Mouse (Mus musculus) neural tube, embryonic 11.5 days (tissue): ENCODE measurements around the gene Arhgap28. TPM values are rescaled to one million over a fixed set of nuclear protein-coding genes. Genes with fewer than 3 reads are reported as not detected.

ENCODE experiments used
- ATAC-seq: fragments of 200-750 bp; cut with Nextera tagmentation; 2 replicates; pipeline ENCODE4 v1.8.0; 2017; ENCODE audit warnings: moderate number of reproducible peaks, mild to moderate bottlenecking, moderate TSS enrichment, moderate library complexity; ENCODE audit not compliant: insufficient read depth, low FRiP score, low TSS enrichment
- DNase-seq: peaks from one replicate; pipeline ENCODE4 v3.0.0-alpha.2; 2015; ENCODE audit warnings: low spot score
- H3K27ac ChIP-seq: fragments of 300-500 bp; sonication (generic); 2 replicates; pipeline ENCODE4 v1.5.1; 2014; ENCODE audit warnings: low read depth, mild to moderate bottlenecking, low read length
- H3K27me3 ChIP-seq: fragments of 300-500 bp; sonication (generic); 2 replicates; pipeline ENCODE4 v1.6.1; 2014; ENCODE audit warnings: mild to moderate bottlenecking, low read length, mixed read lengths; ENCODE audit not compliant: control insufficient read depth, insufficient read depth
- H3K36me3 ChIP-seq: fragments of 300-500 bp; sonication (generic); 2 replicates; pipeline ENCODE4 v1.6.1; 2014; ENCODE audit warnings: mild to moderate bottlenecking, low read length, moderate library complexity, mixed read lengths; ENCODE audit not compliant: control insufficient read depth, insufficient read depth
- H3K4me1 ChIP-seq: fragments of 300-500 bp; sonication (generic); 2 replicates; pipeline ENCODE4 v1.6.1; 2014; ENCODE audit warnings: low read length, mixed read lengths; ENCODE audit not compliant: control insufficient read depth, insufficient read depth
- H3K4me2 ChIP-seq: fragments of 300-500 bp; sonication (generic); 2 replicates; pipeline ENCODE4 v1.6.1; 2014; ENCODE audit warnings: low read depth, mild to moderate bottlenecking, moderate library complexity
- H3K4me3 ChIP-seq: fragments of 300-500 bp; sonication (generic); 2 replicates; pipeline ENCODE4 v1.5.1; 2014; ENCODE audit warnings: low read depth, low read length
- H3K9ac ChIP-seq: fragments of 300-500 bp; sonication (generic); 2 replicates; pipeline ENCODE4 v1.6.1; 2014; ENCODE audit warnings: mild to moderate bottlenecking, low read length
- H3K9me3 ChIP-seq: fragments of 300-500 bp; sonication (generic); 2 replicates; pipeline ENCODE4 v1.6.1; 2016; ENCODE audit warnings: low read length; ENCODE audit not compliant: control insufficient read depth
- WGBS: fragments of 180-500 bp; shearing (Covaris S2); extraction: QIAGEN DNeasy Blood & Tissue Kit; methylation state at CpG from one replicate; pipeline ENCODE4 v1.1.7; 2014; 5-methylcytosine and 5-hydroxymethylcytosine counted together
- polyA plus RNA-seq: library from polyadenylated mRNA; unstranded; fragments of >200 nt; fragmentation: Nextera tagmentation; extraction: Ambion mirVana; gene quantifications from 2 replicates; pipeline ENCODE4 v1.2.1, GENCODE M21; 2014

The Arhgap28 gene
- polyA plus RNA-seq, 1 experiment from 2014 or later = 47.9 TPM

DNA sequence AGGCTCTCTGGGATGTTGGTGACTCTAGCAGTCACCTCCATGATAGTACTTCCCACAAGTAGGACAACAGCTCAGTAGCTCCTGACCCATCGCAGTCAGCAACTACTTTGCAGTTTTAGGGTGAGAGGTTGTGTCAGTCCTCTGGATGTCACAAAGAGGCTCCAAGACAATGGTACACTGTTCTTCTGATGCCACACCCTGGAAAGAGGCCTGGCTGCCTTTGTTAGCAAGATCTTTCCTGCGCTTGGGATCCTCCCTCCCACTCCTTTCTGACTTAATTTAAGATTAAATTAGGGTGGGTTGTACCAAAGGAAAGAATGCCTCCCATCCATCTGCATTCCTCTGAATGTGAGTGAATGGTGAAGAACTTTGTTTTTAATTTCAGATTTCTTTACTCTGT lies 87.0 kb downstream of the Arhgap28 start:
- H3K4me2 ChIP-seq = no peak overlapping the region
- H3K4me3 ChIP-seq = no peak overlapping the region
- H3K4me1 ChIP-seq = peaks cover 4% of the 10 kb centered on the region; the same call in 1 of the 2 replicates
- H3K27ac ChIP-seq = no peak overlapping the region
- H3K9ac ChIP-seq = no peak overlapping the region
- H3K36me3 ChIP-seq = no peaks in the 10 kb centered on the region
- WGBS = 69% methylated on average over 2 of the region's 2 CpGs
- DNase-seq (no peak), ATAC-seq (no peak)
- no peaks in the 10 kb centered on the region for H3K27me3 ChIP-seq
- H3K9me3 ChIP-seq = no peaks in the 10 kb centered on the region

- no peak overlapping the region for H3K27ac ChIP-seq
- peak; percentile 53 for DNase-seq
- H3K9ac ChIP-seq = no peak overlapping the region
- no peaks in the 10 kb centered on the region for H3K9me3 ChIP-seq
- no peaks in the 10 kb centered on the region for H3K36me3 ChIP-seq
- 56% methylated on average over 12 of the region's 12 CpGs for WGBS
- peaks cover 4% of the 10 kb centered on the region; the same call in 1 of the 2 replicates for H3K4me1 ChIP-seq
- no peak overlapping the region for H3K4me2 ChIP-seq
- H3K4me3 ChIP-seq = no peak overlapping the region
- ATAC-seq = no peak; the same call in 1 of the 2 replicates
- H3K27me3 ChIP-seq = no peaks in the 10 kb centered on the region
Observed at GRCm38 (mm10) chr17:67912640-67913039, 91.3 kb downstream of the Arhgap28 start.

DNA sequence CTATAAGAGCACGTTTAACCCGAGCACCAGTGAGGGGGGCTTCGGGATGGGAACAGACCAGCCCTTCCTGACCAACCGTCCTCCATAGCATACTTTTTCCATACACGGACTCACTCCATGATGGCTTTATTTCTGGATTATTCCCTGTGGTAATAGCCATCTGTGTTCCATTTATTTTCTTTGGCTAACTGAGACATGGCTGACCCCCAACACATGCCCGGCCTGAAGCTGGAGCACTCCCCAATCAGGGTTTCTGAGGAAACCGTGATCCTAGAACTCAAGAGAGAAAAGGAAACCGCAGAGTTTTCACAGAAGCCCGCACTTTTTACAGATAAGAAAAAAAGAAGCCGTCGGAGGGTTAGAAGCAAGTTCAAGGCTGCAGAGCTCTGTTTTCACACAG lies 91.9 kb downstream of the Arhgap28 start:
- no peak overlapping the region for H3K4me3 ChIP-seq
- whole genome bisulfite sequencing = 74% methylated on average over 11 of the region's 11 CpGs
- H3K4me2 ChIP-seq = no peak overlapping the region
- no peak overlapping the region for H3K9ac ChIP-seq
- ATAC-seq = no peak
- H3K27me3 ChIP-seq = no peaks in the 10 kb centered on the region
- H3K4me1 ChIP-seq = peaks cover 6% of the 10 kb centered on the region; the same call in 1 of the 2 replicates
- H3K9me3 ChIP-seq = no peaks in the 10 kb centered on the region
- no peak overlapping the region for H3K27ac ChIP-seq
- H3K36me3 ChIP-seq = no peaks in the 10 kb centered on the region
- no peak for DNase-seq

DNA sequence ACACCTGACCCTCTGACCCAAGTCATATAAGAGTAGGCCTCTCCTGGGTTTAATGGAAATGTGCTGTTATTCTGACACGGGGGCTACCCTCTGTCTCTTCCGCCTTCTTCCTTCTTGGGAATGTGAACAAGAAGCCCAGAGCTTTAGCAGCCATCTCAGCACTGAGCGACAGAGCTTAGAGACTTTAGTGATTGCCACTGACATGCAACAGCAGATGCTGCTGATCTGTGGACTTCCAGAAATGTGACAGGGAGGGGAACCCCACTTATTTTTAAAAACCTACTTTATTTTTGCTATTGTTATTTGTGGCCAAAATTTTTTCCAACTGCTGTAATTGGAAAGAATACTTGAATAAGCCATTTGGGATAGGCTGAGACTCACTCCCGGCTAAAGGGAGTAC lies 95.4 kb downstream of the Arhgap28 start:
- Histone ChIP-seq H3K36me3 (no peaks in the 10 kb centered on the region), H3K27ac (no peak overlapping the region), H3K9ac (no peak overlapping the region), H3K4me2 (no peak overlapping the region), H3K27me3 (no peaks in the 10 kb centered on the region), H3K9me3 (no peaks in the 10 kb centered on the region), H3K4me3 (no peak overlapping the region), H3K4me1 (peaks cover 2% of the 10 kb centered on the region; the same call in 1 of the 2 replicates)
- ATAC-seq (no peak), DNase-seq (no peak)
- WGBS = 80% methylated on average over 4 of the region's 4 CpGs

DNA sequence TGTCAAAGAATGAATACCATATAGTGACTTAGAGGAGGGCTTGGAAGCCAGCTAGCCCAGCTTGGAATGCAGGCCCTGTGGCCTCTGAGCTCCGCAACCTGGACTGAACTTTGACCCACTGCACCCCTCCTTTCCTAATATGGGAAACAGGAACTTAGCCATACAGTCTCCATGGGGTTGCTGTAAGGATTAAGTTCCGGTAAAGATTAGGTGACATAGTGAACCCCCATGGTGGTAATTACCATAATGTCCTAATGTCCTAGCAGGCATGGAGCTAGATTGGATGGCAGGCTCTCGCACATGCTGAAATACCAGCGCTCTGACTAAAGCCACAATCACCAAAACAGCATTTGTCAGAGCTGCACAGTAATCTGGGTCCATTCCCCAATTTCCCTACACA lies 95.8 kb downstream of the Arhgap28 start:
- no peak for DNase-seq
- no peak overlapping the region for H3K4me3 ChIP-seq
- H3K27me3 ChIP-seq = no peaks in the 10 kb centered on the region
- H3K4me2 ChIP-seq = no peak overlapping the region
- H3K4me1 ChIP-seq = peaks cover 2% of the 10 kb centered on the region; the same call in 1 of the 2 replicates
- H3K9me3 ChIP-seq = no peaks in the 10 kb centered on the region
- H3K9ac ChIP-seq = no peak overlapping the region
- WGBS = 78% methylated on average over 4 of the region's 4 CpGs
- ATAC-seq = no peak
- H3K36me3 ChIP-seq = no peaks in the 10 kb centered on the region
- no peak overlapping the region for H3K27ac ChIP-seq

DNA sequence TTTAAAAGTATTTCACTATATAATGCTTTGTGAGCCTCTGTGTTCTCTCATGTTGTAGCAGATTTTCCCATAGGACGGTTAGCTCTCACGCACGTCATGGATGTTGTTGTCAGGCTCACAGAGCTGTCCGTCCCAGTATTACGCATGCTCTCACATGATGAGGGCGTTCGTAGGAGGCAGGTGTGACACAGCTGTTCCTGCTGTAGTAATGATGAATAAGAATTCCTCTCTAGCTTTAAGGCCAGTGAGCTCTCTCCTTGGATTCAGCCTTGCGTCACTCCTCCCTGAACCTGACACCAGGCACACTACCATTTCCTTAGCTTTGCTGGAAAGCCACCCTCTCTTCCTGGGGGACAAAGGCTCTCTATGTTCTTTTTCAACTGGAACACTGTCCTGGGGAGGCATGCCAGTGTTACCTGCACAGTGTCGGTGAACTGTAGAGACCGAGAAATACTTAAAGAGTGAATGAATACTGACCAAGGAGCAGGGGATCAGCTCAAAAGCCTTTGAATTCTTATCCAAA lies 96.3 kb downstream of the Arhgap28 start:
- no peak overlapping the region for H3K9ac ChIP-seq
- H3K4me3 ChIP-seq = no peak overlapping the region
- no peaks in the 10 kb centered on the region for H3K9me3 ChIP-seq
- no peak for DNase-seq
- no peak for ATAC-seq
- no peaks in the 10 kb centered on the region for H3K27me3 ChIP-seq
- 87% methylated on average over 10 of the region's 10 CpGs for WGBS
- H3K27ac ChIP-seq = no peak overlapping the region
- no peak overlapping the region for H3K4me2 ChIP-seq
- H3K4me1 ChIP-seq = peaks cover 2% of the 10 kb centered on the region; the same call in 1 of the 2 replicates
- H3K36me3 ChIP-seq = no peaks in the 10 kb centered on the region

DNA sequence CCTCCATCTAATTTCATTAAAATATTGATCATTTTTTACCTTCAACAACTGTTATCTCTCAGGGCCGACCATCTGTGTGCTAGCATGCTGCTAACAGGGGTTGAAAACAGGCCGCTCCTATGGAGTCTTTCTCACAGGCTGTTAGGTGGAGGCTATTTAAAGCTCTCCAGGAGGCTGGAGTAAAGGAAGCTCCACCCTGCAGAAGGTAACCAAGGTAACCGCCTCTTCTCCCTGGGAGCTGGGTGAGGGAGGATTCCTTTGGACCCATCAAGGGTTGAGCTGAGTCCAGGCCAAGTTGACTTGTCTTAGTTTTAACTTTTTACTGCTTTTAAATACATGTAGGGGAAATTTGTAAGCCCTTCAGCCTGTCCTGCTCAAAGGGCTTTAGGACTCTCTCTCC lies 97.7 kb downstream of the Arhgap28 start:
- Histone ChIP-seq H3K27ac (no peak overlapping the region), H3K4me3 (no peak overlapping the region), H3K4me2 (no peak overlapping the region), H3K4me1 (peaks cover 2% of the 10 kb centered on the region; the same call in 1 of the 2 replicates), H3K36me3 (no peaks in the 10 kb centered on the region), H3K9ac (no peak overlapping the region), H3K27me3 (no peaks in the 10 kb centered on the region), H3K9me3 (no peaks in the 10 kb centered on the region)
- DNase-seq (no peak), ATAC-seq (no peak)
- WGBS = 68% methylated on average over 3 of the region's 3 CpGs

- Histone ChIP-seq H3K9me3 (no peaks in the 10 kb centered on the region), H3K4me1 (peaks cover 2% of the 10 kb centered on the region; the same call in 1 of the 2 replicates), H3K27ac (no peak overlapping the region), H3K4me3 (no peak overlapping the region), H3K27me3 (no peaks in the 10 kb centered on the region), H3K9ac (no peak overlapping the region), H3K4me2 (no peak overlapping the region), H3K36me3 (no peaks in the 10 kb centered on the region)
- no peak for ATAC-seq
- DNase-seq = no peak
- WGBS = 87% methylated on average over 14 of the region's 14 CpGs
Observed at GRCm38 (mm10) chr17:67904315-67904944, 99.5 kb downstream of the Arhgap28 start.

GRCm38 (mm10) chr17:67902847-67903246 lies 101.1 kb downstream of the Arhgap28 start:
- peaks cover 2% of the 10 kb centered on the region; the same call in 1 of the 2 replicates for H3K4me1 ChIP-seq
- no peak overlapping the region for H3K27ac ChIP-seq
- no peaks in the 10 kb centered on the region for H3K9me3 ChIP-seq
- H3K4me2 ChIP-seq = no peak overlapping the region
- H3K4me3 ChIP-seq = no peak overlapping the region
- no peaks in the 10 kb centered on the region for H3K36me3 ChIP-seq
- ATAC-seq (no peak), DNase-seq (no peak)
- 92% methylated on average over 4 of the region's 4 CpGs for WGBS
- H3K27me3 ChIP-seq = no peaks in the 10 kb centered on the region
- no peak overlapping the region for H3K9ac ChIP-seq
